Mouse (Mus musculus): ENCODE measurements at regions not wholly inside any gene's neighbourhood (a gene's known extent, or its start where the extent isn't known, plus 50 kb on each side); places are given as distances from the start of the nearest gene placed in this dataset.

- TF ChIP-seq POLR2A (IDR thresholded peaks at IDR 0.05; ENCODE audit: low read depth, low read length) (no peak), CTCF (IDR thresholded peaks at IDR 0.05; ENCODE audit: borderline replicate concordance, insufficient read depth, low read length) (no peak)
Measured at GRCm38 (mm10) chr8:35047798-35048197, 717.8 kb upstream of the Gm19410 start.
